Mouse (Mus musculus): ENCODE data around the gene Tsga8.

The Tsga8 gene

GRCm38 (mm10) chrX:83487598-83487997, at the start of gene Tsga8:
Gene Tsga8, minus strand, starts transcription at chrX:83487924.
- TF ChIP-seq GATA4 (IDR thresholded peaks at IDR 0.05; ENCODE audit: insufficient replicate concordance, low read length) = no peak

Measured in liver, adult (tissue).